Mouse (Mus musculus) hindbrain, postnatal 0 days (tissue): Measurements from ENCODE around the gene Folr2. TPM values are rescaled to one million over a fixed set of nuclear protein-coding genes. Genes with fewer than 3 reads are reported as not detected.

Experiments used
- ATAC-seq: fragments of 200-750 bp; cut with Nextera tagmentation; 2 replicates; pipeline ENCODE4 v1.8.0; 2017; ENCODE audit warnings: mild to moderate bottlenecking, moderate TSS enrichment, moderate library complexity
- DNase-seq: peaks from one replicate; pipeline ENCODE4 v3.0.0-alpha.2; 2015; ENCODE audit warnings: low spot score
- H3K27ac ChIP-seq: fragments of 300-500 bp; sonication (generic); 2 replicates; pipeline ENCODE4 v1.5.1; 2014; ENCODE audit warnings: mild to moderate bottlenecking
- H3K27me3 ChIP-seq: fragments of 300-500 bp; sonication (generic); 2 replicates; pipeline ENCODE4 v1.6.1; 2014; ENCODE audit warnings: low read length, mixed read lengths; ENCODE audit not compliant: insufficient read depth
- H3K36me3 ChIP-seq: fragments of 300-500 bp; sonication (generic); 2 replicates; pipeline ENCODE4 v1.6.1; 2014; ENCODE audit warnings: low read length, mixed read lengths; ENCODE audit not compliant: insufficient read depth
- H3K4me1 ChIP-seq: fragments of 300-500 bp; sonication (generic); 2 replicates; pipeline ENCODE4 v1.6.1; 2014; ENCODE audit warnings: antibody characterized with exemption, low read length, mixed read lengths; ENCODE audit not compliant: insufficient read depth
- H3K4me2 ChIP-seq: fragments of 300-500 bp; sonication (generic); 2 replicates; pipeline ENCODE4 v1.6.1; 2014; ENCODE audit warnings: low read depth, mild to moderate bottlenecking, low read length, moderate library complexity, mixed read lengths
- H3K4me3 ChIP-seq: fragments of 300-500 bp; sonication (generic); 2 replicates; pipeline ENCODE4 v1.5.1; 2014; ENCODE audit warnings: low read length
- H3K9ac ChIP-seq: fragments of 300-500 bp; sonication (generic); replicated peaks from 2 replicates; pipeline ENCODE4 v1.6.1; 2014; ENCODE audit warnings: mild to moderate bottlenecking, low read length, moderate library complexity, mixed read lengths
- H3K9me3 ChIP-seq: fragments of 300-500 bp; sonication (generic); 2 replicates; pipeline ENCODE4 v1.6.1; 2016; ENCODE audit warnings: low read length, mixed read lengths
- CTCF ChIP-seq: IDR thresholded peaks from 2 replicates; pipeline ENCODE4 v1.5.1; 2016; ENCODE audit warnings: antibody characterized with exemption, control low read depth, low read depth
- WGBS: fragments of 180-500 bp; shearing (Covaris S2); extraction: QIAGEN DNeasy Blood & Tissue Kit; methylation state at CpG from one replicate; pipeline ENCODE4 v1.1.7; 2014; 5-methylcytosine and 5-hydroxymethylcytosine counted together
- polyA plus RNA-seq: library from polyadenylated mRNA; unstranded; fragments of >200 nt; fragmentation: Nextera tagmentation; extraction: Ambion mirVana; gene quantifications from 2 replicates; pipeline ENCODE4 v1.2.1, GENCODE M21; 2015
- total RNA-seq: library from RNA; depleted of rRNA; stranded (reverse); fragments of >200 nt; gene quantifications from 2 replicates; pipeline ENCODE4 v1.2.3, GENCODE M21; 2014

Gene Folr2
- total and polyA plus RNA-seq, 2 experiments from 2014 or later: 1.8 to 2.2 TPM

- DNase-seq (no peak), ATAC-seq (no peak)
- Histone ChIP-seq H3K4me2 (no peak overlapping the region), H3K4me3 (no peak overlapping the region), H3K4me1 (no peaks in the 10 kb centered on the region), H3K27me3 (no peaks in the 10 kb centered on the region), H3K9ac (no peak overlapping the region), H3K27ac (no peak overlapping the region), H3K9me3 (no peaks in the 10 kb centered on the region), H3K36me3 (no peaks in the 10 kb centered on the region)
- no peak for TF ChIP-seq CTCF
- 83% methylated on average over 9 of the region's 9 CpGs for WGBS
Observed at GRCm38 (mm10) chr7:101858362-101858761, 1.4 kb upstream of the Folr2 start.

- no peaks in the 10 kb centered on the region for H3K27me3 ChIP-seq
- no peak for ATAC-seq
- H3K9ac ChIP-seq: no peak overlapping the region
- no peak for TF ChIP-seq CTCF
- no peak overlapping the region for H3K4me2 ChIP-seq
- H3K27ac ChIP-seq: no peak overlapping the region
- H3K4me3 ChIP-seq: no peak overlapping the region
- no peaks in the 10 kb centered on the region for H3K36me3 ChIP-seq
- WGBS: 87% methylated on average over 2 of the region's 2 CpGs
- H3K4me1 ChIP-seq: no peaks in the 10 kb centered on the region
- no peaks in the 10 kb centered on the region for H3K9me3 ChIP-seq
- DNase-seq: no peak
Observed at GRCm38 (mm10) chr7:101853816-101854215, 3.2 kb downstream of the Folr2 start.

- Histone ChIP-seq H3K4me1 (no peaks in the 10 kb centered on the region), H3K27ac (no peak overlapping the region), H3K4me2 (no peak overlapping the region), H3K36me3 (no peaks in the 10 kb centered on the region), H3K9ac (no peak overlapping the region), H3K27me3 (no peaks in the 10 kb centered on the region), H3K9me3 (no peaks in the 10 kb centered on the region), H3K4me3 (no peak overlapping the region)
- DNase-seq (no peak), ATAC-seq (no peak)
- WGBS: 89% methylated on average over 6 of the region's 6 CpGs
- no peak for TF ChIP-seq CTCF
Observed at GRCm38 (mm10) chr7:101852846-101853245, 4.1 kb downstream of the Folr2 start.

GRCm38 (mm10) chr7:101851689-101852088, 5.3 kb downstream of the Folr2 start:
- DNase-seq (no peak), ATAC-seq (no peak)
- H3K4me1 ChIP-seq: no peaks in the 10 kb centered on the region
- TF ChIP-seq CTCF: no peak
- H3K27ac ChIP-seq: no peak overlapping the region
- no peaks in the 10 kb centered on the region for H3K36me3 ChIP-seq
- no peaks in the 10 kb centered on the region for H3K9me3 ChIP-seq
- no peak overlapping the region for H3K9ac ChIP-seq
- no peak overlapping the region for H3K4me2 ChIP-seq
- WGBS: 90% methylated on average over 6 of the region's 6 CpGs
- H3K27me3 ChIP-seq: no peaks in the 10 kb centered on the region
- no peak overlapping the region for H3K4me3 ChIP-seq

- H3K4me2 ChIP-seq: no peak overlapping the region
Observed at GRCm38 (mm10) chr7:101847934-101848333, 9.1 kb downstream of the Folr2 start.

GRCm38 (mm10) chr7:101844186-101844585, 12.8 kb downstream of the Folr2 start:
- no peak overlapping the region for H3K4me2 ChIP-seq
- no peaks in the 10 kb centered on the region for H3K9me3 ChIP-seq
- WGBS: 80% methylated on average over 6 of the region's 6 CpGs
- no peaks in the 10 kb centered on the region for H3K27me3 ChIP-seq
- no peaks in the 10 kb centered on the region for H3K4me1 ChIP-seq
- H3K27ac ChIP-seq: no peak overlapping the region
- ATAC-seq (no peak), DNase-seq (no peak)
- H3K4me3 ChIP-seq: no peak overlapping the region
- H3K9ac ChIP-seq: no peak overlapping the region
- H3K36me3 ChIP-seq: no peaks in the 10 kb centered on the region
- TF ChIP-seq CTCF: no peak

More at GRCm38 (mm10) chr7:101847934-101848333, 9.1 kb downstream of the Folr2 start:
- no peaks in the 10 kb centered on the region for H3K27me3 ChIP-seq
- no peak overlapping the region for H3K27ac ChIP-seq
- DNase-seq (no peak), ATAC-seq (no peak)
- peak; percentile 13; the same call in 1 of the 2 replicates for TF ChIP-seq CTCF
- H3K4me3 ChIP-seq: no peak overlapping the region
- H3K4me1 ChIP-seq: no peaks in the 10 kb centered on the region
- no peak overlapping the region for H3K9ac ChIP-seq
- no peaks in the 10 kb centered on the region for H3K9me3 ChIP-seq
- H3K36me3 ChIP-seq: no peaks in the 10 kb centered on the region
- 94% methylated on average over 1 of the region's 1 CpGs for WGBS

GRCm38 (mm10) chr7:101837606-101838471, 19.2 kb downstream of the Folr2 start, which contains the start of gene Inppl1:
Gene Inppl1, minus strand, starts transcription at chr7:101838229.
- peak within 1 kb of the TSS; percentile 89 for H3K27ac ChIP-seq
- peak within 1 kb of the TSS; percentile 99 for H3K4me2 ChIP-seq
- H3K4me1 ChIP-seq: no peaks in the 10 kb centered on the region
- ATAC-seq (peak; percentile 65), DNase-seq (peak; percentile 82)
- no peaks in the 10 kb centered on the region; the same call in 1 of the 2 replicates for H3K27me3 ChIP-seq
- H3K36me3 ChIP-seq: no peaks in the 10 kb centered on the region
- peak within 1 kb of the TSS; percentile 70 for H3K9ac ChIP-seq
- peak within 1 kb of the TSS; percentile 67 for H3K4me3 ChIP-seq
- peak; percentile 44; the same call in 1 of the 2 replicates for TF ChIP-seq CTCF
- WGBS: under 1% methylated on average over 64 of the region's 64 CpGs
- H3K9me3 ChIP-seq: no peaks in the 10 kb centered on the region
